Mouse (Mus musculus): ENCODE data around the gene Dnaaf2. TPM values are rescaled to one million over a fixed set of nuclear protein-coding genes. Genes with fewer than 3 reads are reported as not detected.
A peak's percentile ranks its signal among the peaks of the same experiment; 100 is the strongest.
"Not testable (repeated sequence)": the region's sequence is repeated elsewhere in the genome, so short reads cannot be mapped to it uniquely, and the experiment has no call there.

Dnaaf2 gene
- total RNA-seq, 2 experiments from 2014 or later: 1.9 to 2.4 TPM

DNA sequence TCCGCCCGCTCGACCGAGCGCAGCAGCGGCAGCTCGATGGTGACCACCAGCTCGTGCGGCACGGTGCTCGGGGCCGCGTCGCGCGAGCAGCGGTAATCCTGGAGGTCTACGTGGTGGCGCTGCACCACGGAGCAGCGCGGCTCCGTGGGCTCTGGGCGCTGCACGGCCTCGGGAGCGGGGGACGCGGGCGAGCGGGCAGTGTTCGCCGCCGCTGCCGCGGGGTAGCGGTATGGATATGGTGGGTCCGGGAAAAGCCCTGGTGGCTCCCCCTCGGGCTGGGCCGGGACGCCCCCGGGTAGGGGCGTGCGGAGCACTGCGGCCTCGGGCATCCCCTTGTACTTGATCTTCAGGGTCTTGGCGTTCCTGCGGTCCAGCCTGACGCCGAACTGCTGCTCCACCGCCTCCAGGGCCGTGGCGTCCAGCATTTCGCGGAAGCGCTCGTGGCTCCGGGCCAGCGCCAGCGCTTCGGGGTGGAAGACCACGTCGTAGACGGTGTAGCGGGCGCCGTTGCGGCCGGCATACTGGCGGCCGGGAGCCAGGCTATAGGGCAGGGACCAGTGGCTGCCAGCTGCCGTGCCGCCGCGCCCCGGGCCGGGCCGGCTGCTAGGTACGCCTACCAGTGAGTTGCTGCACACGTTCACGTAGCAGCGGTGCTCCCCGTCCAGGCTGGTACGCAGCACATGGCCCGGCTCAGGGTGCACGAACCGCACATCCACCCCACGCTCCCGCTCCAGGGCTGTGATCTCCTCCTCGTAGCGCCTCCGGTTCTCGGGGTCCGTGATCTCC is 658 bp downstream of the Dnaaf2 start:
- DNase-seq: peak; percentile 70

DNA sequence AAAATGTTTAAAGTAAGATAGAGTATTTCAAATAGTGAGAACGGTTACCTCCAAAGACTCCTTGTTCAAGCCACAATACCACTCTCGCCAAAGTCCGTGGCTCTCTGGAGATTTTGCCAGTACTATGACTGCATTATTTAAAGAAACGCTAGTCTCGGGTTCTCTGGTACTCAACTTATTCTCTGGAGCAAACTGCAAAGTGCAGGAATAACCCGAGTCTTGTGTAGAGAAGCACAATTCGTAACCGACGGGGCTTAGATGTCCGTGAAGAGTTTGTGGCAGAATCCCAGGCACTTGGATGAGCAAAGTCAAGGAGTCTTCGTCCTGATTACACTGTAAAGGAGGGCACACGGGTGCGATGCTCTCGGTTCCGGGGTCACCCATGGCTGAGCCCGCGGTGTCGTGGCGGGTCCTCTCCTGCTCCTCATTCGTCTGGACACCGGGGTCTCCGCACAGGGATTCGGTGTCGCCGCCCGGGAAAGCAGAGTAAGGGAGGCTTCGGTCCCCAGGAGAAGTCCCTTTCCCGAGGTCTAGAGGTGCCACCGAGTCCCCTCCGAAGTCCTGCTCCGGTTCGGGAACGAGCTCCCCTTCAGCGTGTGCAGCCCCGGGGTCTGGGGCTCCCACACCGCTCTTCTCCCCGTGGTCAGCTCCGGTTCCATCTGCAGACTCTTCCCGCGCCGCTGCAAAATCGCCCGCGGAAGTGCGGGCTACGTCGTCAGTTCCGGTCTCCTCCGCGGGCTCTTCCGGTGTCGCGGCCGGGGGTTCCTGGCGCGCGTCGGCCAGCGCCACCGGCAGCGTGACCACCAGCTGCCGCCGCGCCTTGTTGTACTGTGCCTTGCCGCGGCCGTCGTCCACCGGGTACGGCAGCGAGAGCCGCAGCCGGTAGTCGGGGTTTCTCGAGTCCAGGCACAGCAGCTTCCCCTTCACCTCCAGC is 1.5 kb downstream of the Dnaaf2 start, which contains the start of gene Gm49383:
Gene Gm49383 (minus strand): TSS at position 661 of the 934 bp plus-strand sequence.
- DNase-seq: peak; percentile 72

DNA sequence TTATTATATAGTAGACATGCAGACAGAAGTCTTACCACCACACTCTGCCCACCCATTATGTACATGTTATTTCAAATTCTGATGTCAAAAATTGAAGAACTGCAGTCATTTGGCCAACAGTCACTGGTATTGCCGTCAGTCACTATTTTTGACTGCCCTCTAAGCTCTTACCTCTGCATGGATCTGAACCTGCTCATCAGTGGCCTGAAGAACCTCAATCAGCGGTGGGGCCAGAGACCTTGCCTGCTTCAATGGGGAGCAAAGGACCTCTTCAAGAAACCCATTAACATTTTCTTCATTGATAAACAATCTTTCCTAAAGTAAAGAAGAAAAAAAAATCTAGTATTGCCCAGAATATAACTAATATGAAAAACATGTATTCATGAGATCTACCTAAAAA is 5.6 kb downstream of the Dnaaf2 start:
- no peak for DNase-seq

DNA sequence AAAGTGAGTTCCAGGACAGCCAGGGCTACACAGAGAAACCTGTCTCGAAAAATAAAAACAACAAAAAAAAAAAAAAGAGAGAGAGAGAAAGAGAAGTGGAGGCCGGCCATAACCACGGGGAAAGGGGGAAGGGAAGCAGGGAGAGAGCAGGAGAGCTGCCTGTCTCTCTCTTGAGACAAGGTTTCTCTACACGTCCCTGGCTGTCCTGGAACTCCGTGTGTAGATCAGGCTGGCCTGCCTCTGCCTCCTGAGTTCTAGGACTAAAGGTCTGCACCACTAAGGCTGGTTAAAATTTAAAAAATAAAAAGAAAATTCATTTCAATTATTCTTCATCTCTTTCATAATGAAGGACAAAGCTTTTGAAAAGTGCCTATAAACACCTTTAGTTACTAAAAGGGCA is 6.8 kb downstream of the Dnaaf2 start:
- DNase-seq: no peak

DNA sequence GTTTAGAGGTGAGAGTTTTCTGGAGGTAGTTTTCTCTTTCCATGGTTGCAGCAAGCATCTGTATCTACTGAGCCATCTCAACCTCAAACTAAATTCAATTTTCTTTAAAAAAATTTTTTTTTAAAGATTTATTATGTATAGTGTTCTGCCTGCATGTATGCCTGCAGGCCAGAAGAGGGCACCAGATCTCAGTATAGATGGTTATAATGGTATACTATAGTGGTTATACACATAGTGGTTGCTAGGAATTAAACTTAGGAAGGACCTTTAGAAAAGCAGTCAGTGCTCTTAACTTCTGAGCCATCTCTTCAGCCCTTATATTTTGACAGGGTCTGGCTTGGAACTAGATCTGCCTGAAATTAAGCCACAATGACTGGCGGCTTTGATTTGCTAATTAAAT is 7.7 kb downstream of the Dnaaf2 start:
- DNase-seq: no peak

DNA sequence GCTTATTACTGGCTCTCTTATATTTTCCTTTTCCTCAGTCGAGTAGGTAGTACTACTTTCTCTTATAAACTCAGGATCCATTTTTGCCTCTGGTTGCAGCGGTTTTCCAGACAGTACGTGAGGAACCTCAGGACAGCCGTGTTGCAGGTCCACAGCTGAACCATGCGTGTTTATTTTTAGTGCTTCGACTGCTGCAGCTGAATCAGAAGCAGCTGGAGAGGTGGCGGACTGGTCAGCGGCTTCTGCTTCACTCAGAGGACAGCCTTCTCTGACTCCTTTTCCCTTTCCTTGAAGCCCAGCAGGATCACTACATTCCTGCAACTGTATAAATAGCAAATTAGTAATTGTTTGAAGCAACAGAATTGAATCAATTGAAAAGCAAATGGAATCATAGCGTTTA is 8.2 kb downstream of the Dnaaf2 start:
- DNase-seq: no peak

DNA sequence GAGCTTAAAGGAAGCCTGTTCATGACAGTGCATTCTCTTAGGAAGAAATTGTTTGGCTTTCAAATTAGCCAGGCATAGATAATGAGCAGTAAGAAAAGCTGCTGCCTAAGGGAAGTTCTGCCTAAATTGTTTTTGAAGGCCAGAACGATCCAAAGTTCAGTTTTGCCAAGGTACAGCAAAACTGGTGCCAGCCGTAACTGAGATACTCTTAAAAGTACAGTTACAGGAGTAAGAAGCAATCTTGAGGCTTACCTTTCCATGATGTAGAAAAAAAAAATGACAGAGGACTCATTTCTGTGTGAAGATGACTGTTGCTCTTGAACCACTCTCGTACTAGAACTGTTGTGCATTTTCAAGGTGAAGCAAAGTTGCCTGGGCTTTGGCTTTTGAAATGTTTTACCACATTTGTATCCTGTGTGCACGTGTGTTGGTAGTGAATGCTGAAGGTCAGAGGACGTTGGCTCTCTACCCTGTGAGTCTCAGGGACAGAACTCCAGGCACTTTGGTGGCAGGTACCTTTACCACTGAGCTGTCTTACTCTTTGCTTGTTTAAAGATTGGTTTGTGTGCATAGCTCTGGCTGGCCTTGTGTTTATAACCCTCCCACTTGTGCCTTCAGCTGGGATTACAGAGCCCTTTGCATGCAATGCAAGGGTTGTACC is 11.3 kb downstream of the Dnaaf2 start:
- no peak for DNase-seq

DNA sequence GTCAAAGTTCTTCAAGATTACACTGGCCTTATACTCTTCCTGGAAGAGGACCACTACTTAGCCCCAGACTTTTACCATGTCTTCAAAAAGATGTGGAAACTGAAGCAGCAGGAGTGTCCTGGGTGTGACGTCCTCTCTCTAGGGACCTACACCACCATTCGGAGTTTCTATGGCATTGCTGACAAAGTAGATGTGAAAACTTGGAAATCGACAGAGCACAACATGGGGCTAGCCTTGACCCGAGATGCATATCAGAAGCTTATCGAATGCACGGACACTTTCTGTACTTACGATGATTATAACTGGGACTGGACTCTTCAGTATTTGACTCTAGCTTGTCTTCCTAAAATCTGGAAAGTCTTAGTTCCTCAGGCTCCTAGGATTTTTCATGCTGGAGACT is 12.9 kb downstream of the Dnaaf2 start:
- no peak for DNase-seq

DNA sequence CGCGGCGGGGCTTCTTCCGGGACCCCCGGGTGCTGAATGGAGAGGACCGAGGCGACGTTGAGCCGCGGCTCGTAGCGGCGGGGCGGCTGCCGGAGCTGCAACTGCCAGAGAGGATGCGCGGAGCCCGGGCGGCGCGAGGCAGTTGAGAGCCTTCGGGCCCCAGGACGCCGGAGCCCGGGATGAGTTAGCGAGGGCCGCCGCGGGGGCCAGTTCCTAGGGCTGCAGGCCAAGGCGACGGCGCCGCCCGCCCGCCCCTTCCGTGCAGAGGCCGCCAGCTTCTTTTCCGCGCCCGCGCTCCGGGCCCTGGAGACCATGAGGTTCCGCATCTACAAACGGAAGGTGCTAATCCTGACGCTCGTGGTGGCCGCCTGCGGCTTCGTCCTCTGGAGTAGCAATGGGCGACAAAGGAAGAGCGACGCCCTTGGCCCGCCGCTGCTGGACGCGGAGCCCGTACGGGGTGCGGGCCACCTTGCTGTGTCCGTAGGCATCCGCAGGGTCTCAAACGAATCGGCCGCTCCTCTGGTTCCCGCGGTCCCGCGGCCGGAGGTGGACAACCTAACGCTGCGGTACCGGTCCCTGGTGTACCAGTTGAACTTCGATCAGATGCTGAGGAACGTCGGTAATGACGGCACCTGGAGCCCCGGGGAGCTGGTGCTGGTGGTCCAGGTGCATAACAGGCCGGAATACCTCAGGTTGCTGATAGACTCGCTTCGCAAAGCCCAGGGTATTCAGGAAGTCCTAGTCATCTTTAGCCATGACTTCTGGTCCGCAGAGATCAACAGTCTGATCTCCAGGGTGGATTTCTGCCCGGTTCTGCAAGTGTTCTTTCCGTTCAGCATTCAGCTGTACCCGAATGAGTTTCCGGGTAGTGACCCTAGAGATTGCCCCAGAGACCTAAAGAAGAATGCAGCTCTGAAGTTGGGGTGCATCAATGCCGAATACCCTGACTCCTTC is 13.6 kb downstream of the Dnaaf2 start:
- DNase-seq: peak; percentile 70

DNA sequence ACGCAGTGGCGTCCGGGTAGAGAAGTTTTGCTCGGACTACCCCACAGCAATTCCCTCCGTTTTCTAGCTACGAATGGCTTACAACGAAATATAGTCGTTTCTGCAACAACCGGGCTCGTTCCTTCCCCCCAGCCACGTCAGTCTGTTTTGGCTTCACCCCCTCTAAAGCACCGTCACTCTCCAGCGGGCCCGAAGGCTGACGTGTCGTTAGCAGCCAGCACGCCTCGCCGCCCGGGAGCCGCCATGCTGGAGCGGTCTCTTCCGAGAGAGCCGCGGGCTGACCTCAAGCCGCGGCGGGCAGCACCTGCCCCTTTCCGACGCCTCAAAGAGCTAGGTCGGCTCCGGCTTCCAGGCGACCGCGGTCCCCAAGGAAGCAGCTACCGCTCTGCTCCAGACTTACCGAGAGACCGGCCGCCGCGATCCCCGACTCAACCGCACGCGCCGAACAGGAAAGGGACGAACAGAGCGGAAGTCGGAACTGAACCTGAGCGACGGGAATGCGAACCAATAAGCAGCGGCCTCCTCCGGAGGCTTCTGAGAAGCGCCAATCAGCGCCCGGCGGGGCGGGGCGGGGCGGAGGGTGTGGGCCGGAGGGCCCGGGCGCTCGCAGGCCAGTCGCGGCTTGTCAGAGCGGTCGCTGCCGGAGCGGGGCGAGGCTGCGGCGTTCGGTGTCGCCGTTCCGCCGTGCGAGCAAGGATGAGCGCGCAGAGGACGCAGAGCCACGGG is 14.5 kb downstream of the Dnaaf2 start, which contains the start of the genes Rpl36al and Mgat2:
Gene Rpl36al (minus strand): TSS at position 501 of the 726 bp plus-strand sequence.
Gene Mgat2 (plus strand): TSS at position 575 of the 726 bp plus-strand sequence.
- DNase-seq: peak; percentile 99

DNA sequence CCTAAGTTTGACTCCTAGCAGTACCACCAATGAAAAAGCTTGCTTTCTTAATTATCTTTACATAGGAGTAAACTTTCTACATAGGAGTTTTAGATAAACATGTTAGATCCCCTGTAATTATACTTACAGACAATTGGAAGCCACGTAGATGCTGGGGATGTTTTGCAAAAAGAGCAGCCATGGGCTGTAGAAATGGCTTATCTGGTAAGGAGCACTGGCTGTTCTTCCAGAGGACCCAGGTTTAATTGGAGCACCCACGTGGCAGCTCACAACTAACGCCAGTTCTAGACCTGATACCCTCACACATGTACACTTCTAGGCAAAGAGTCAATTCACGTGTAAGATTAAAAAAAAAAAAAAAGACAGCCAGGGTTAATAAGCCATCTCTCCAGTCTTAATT is 16.4 kb downstream of the Dnaaf2 start:
- no peak for DNase-seq

DNA sequence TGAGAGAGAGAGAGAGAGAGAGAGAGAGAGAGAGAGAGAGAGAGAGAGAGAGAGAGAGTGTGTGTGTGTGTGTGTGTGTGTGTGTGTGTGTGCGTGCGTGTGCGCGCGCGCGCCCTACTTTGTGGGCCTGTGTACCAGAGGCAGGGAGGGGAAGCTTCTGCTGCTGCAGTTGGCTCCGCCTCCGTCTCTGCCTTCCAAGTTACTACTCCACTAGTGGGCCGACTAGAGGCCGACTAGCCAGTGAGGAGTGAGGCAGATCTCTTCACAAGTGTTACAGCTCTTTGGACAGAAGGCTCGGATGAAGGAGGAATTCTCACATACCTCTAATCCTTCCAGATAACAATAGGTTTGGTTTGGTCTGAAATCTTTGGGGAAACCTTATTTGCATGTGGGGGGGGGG is 18.9 kb downstream of the Dnaaf2 start:
- DNase-seq: no peak

DNA sequence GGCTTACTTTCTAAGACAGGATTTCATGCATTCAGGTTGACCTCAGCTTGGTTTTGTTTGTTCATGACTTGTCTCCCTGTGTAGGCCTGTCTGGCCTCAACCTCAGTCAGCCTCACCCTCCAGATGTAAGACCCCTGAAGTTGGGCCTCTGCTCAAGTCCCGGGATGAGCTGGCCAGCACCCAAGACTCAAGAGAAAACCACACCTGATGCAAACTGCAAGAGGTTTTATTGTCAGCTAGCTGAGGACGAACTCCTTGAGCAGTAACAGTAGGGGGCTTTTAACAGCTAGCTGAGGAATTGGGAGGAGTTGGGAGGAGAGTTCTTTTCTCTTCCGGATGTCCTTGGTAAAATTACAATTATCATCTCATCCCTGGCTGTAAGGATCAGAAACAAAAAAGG is 20.7 kb downstream of the Dnaaf2 start:
- no peak for DNase-seq

DNA sequence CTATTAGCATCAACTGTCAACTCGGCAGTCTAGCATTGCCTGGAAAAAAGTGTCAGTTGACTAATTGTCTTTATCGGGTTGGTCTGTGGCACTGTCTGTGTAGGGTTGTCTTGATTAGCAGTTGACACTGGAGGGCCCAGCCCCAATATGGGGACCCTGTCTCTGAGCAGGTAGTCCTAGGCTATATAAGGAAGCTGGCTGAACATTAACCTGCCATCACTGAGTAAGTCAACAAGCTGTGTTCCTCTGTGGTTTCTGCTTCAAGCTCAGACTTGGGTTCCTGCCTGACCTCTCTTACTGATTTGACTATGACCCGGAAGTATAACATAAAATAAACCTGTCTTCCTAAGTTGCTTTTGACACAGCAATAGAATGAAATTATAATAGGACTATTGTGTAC is 22.3 kb downstream of the Dnaaf2 start:
- no peak for DNase-seq

DNA sequence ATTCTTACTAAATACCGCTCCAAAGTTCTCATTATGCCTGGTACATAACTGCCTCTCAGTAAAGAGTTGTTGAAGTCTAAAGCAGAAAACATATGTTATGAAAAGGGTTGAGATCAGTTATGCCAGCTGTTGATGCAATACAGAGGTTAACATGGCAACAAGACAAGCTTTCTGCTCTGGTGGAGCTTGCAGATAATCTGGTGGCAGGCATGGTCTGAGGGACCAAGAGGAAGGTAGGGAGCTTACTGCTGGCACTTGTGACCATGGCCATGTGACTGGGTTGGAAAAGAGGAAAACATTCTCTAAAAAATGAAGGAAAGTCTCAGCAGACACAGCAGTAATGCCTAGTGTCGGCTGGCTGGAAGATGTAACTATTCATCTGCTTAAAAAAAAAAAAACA is 26.9 kb downstream of the Dnaaf2 start:
- DNase-seq: no peak

DNA sequence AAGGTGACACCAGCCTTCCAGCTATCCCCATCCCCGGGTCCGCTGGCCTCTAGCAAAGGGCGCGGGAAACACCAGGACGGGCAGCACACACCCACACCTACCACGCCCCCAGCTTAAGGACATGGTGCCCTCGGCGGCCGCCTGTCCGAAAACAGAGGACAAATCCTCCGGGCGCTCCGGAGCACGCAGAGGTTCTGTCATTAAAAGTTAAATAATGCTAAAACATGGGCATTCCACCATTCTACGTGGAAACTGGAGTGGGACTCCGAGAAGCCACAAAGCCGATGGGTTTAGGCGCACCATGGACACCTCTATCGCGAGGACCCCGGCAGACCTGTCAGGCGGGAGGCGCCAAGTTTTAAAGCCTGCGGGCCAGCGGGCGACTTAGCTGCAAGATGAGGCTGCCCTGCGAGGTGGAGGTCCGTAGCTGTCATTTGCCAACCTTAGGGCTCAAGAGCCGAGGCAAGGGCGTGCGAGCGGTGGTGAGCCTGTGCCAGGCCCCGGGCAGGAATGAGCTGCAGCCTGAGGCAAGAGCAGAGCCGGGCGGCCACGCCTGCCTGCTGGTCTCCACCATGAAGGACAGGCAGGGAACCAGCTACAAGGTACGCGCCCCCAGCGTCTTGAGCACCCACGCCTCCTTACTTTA is 29.6 kb downstream of the Dnaaf2 start, which contains the start of gene Lrr1:
Gene Lrr1 (plus strand): TSS at position 354 of the 646 bp plus-strand sequence.
- peak; percentile 88 for DNase-seq

DNA sequence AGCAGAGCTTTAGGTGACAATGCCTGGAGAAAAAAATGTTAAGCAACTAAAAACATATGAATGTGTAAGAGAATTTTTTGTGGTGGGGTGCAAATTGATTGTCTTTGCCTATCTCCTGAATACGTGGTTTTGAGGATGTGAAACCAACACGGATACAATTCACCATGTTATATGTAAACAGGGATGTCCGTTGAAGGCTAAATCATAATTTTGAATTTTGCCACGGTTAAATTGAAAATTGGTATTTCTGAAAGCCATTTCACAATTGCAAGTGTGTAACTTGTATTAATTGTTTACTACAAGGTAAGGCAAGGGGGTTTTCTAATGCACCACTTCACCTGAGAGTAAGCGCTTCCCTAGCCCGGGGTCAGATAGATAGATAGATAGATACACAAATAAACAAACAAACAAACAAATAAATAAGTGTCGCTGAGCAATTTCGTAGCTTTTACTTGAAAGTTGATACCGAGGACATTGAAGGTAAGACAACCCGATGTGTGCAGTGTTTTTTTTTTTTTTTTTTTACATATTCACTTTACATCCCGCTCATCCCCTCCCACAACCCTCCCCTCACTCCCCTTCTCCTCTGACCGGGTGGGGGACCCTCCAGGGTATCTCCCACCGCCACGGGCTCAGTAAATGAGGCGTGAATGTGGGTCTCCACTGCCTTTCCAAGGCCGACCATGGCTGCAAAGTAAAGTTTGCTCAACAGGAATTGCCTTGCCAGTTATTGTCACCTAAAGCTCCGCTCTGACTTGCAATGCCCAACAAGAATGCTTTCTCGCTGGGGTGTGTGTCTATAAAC is 30.4 kb downstream of the Dnaaf2 start:
- DNase-seq: no peak

DNA sequence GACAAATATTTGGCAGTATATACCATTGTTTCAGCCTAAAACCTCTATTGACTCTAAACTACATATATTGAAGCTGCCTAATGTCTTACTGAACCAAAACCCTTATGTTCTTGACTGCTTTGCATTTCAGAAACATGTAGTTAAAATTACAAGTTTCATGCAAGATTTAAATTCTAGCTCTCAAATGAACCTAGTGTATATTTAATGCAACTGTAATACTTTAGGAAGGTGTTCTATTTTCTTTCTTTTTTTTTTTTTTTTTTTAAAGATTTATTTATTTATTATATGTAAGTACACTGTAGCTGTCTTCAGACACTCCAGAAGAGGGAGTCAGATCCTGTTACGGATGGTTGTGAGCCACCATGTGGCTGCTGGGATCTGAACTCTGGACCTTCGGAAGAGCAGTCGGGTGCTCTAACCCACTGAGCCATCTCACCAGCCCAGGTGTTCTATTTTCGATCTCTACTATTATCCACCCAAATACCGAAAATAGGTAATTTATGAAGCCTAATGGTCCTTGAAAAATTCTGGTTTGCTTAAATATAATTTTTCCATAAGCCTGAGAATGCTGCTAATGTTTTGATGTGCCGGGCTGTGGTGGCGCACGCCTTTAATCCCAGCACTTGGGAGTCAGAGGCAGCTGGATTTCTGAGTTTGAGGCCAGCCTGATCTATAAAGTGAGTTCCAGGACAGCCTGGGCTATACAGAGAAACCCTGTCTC is 31.2 kb downstream of the Dnaaf2 start:
- DNase-seq: not testable (repeated sequence)

DNA sequence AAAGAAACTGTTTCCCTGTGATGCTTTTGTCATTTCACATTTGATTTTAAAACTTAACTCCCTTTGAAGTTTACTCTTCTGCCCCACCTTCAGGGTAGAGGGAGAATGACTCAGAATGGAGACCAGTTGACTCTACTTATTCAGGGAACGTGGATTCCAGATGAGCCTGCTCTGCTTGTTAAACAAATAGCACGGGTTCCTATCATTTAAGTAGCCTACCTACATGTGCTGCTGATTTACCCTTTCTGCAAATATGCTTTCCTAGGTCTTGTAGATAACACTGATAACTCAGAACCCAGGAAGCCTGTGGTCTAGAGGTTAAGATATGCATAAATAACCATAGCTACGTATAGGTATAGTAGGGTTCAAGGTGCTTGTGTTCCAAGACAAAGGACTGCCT is 33.3 kb downstream of the Dnaaf2 start:
- DNase-seq: no peak
